Mouse (Mus musculus) T-cell, adult 2 months (primary cell): ENCODE results near the gene Baz1a.

Experiments used
- DNase-seq: peaks from one replicate; pipeline ENCODE4 v3.0.0; 2022; ENCODE audit warnings: low spot score

The Baz1a gene

DNA sequence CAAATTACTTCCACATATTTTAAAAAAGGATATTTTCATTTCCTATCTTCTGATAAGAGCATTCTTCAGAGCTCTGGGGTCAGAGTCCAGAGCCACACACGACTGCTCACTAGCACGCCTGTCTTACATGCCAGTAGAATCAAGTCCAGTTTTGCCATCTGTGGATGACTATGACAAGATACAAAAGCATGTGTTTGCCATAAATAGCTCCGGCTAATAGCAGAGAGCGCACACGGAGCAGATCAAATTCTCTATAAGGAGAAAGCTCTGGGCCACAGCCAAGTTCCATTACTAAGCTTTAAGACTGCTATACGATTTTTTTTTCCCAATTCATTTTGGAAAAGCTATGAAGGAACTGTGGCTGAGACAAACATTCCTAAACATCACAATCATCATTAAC is 154.6 kb downstream of the Baz1a start:
- DNase-seq, result no peak

DNA sequence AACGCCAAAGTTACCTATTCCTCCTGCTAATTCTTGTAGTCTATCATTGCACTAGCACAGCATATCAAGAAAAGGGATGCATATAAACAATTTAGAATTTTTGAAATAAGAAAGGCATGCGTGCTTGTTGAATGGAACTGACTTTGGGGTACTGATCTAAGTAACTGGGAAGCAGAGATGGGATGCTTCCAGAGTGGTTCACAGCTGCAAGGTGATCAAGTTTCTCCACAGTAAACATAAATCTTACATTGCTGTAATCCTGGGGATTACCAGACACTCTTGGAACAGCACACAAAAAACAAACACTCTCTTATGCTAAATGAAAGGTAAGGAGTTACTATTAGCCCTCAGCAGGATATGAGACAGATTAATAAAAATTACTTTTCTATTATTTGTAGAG is 163.6 kb downstream of the Baz1a start:
- DNase-seq, result no peak

DNA sequence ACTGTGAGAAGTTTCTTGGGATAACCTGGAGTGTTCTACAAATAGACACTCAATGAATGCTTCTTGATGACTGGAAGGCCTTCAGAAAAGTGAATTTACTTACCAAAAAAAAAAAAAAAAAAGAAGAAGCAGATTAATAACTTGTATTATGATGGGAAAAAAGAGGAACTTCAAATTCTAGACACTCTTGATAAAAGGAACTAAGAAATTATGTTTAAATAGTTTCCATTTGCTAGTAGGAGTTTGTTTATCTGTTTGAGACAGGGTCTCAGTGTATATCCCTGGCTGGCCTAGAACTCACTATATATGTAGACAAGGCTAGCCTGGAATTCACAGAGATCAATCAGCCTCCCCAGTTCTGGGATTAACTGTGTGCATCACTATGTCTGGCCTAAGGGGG is 169.7 kb downstream of the Baz1a start:
- DNase-seq, result no peak
